Mouse (Mus musculus) hindbrain, postnatal 0 days (tissue): ENCODE results near the gene Eif4e2. TPM values are rescaled to one million over a fixed set of nuclear protein-coding genes. Genes with fewer than 3 reads are reported as not detected.
A peak's percentile ranks its signal among the peaks of the same experiment; 100 is the strongest.

Source experiments
- ATAC-seq: fragments of 200-750 bp; cut with Nextera tagmentation; 2 replicates; pipeline ENCODE4 v1.8.0; 2017; ENCODE audit warnings: mild to moderate bottlenecking, moderate TSS enrichment, moderate library complexity
- DNase-seq: peaks from one replicate; pipeline ENCODE4 v3.0.0-alpha.2; 2015; ENCODE audit warnings: low spot score
- H3K27ac ChIP-seq: fragments of 300-500 bp; sonication (generic); 2 replicates; pipeline ENCODE4 v1.5.1; 2014; ENCODE audit warnings: mild to moderate bottlenecking
- H3K27me3 ChIP-seq: fragments of 300-500 bp; sonication (generic); 2 replicates; pipeline ENCODE4 v1.6.1; 2014; ENCODE audit warnings: low read length, mixed read lengths; ENCODE audit not compliant: insufficient read depth
- H3K36me3 ChIP-seq: fragments of 300-500 bp; sonication (generic); 2 replicates; pipeline ENCODE4 v1.6.1; 2014; ENCODE audit warnings: low read length, mixed read lengths; ENCODE audit not compliant: insufficient read depth
- H3K4me1 ChIP-seq: fragments of 300-500 bp; sonication (generic); 2 replicates; pipeline ENCODE4 v1.6.1; 2014; ENCODE audit warnings: antibody characterized with exemption, low read length, mixed read lengths; ENCODE audit not compliant: insufficient read depth
- H3K4me2 ChIP-seq: fragments of 300-500 bp; sonication (generic); 2 replicates; pipeline ENCODE4 v1.6.1; 2014; ENCODE audit warnings: low read depth, mild to moderate bottlenecking, low read length, moderate library complexity, mixed read lengths
- H3K4me3 ChIP-seq: fragments of 300-500 bp; sonication (generic); 2 replicates; pipeline ENCODE4 v1.5.1; 2014; ENCODE audit warnings: low read length
- H3K9ac ChIP-seq: fragments of 300-500 bp; sonication (generic); replicated peaks from 2 replicates; pipeline ENCODE4 v1.6.1; 2014; ENCODE audit warnings: mild to moderate bottlenecking, low read length, moderate library complexity, mixed read lengths
- H3K9me3 ChIP-seq: fragments of 300-500 bp; sonication (generic); 2 replicates; pipeline ENCODE4 v1.6.1; 2016; ENCODE audit warnings: low read length, mixed read lengths
- CTCF ChIP-seq: IDR thresholded peaks from 2 replicates; pipeline ENCODE4 v1.5.1; 2016; ENCODE audit warnings: antibody characterized with exemption, control low read depth, low read depth
- WGBS: fragments of 180-500 bp; shearing (Covaris S2); extraction: QIAGEN DNeasy Blood & Tissue Kit; methylation state at CpG from one replicate; pipeline ENCODE4 v1.1.7; 2014; 5-methylcytosine and 5-hydroxymethylcytosine counted together
- polyA plus RNA-seq: library from polyadenylated mRNA; unstranded; fragments of >200 nt; fragmentation: Nextera tagmentation; extraction: Ambion mirVana; gene quantifications from 2 replicates; pipeline ENCODE4 v1.2.1, GENCODE M21; 2015
- total RNA-seq: library from RNA; depleted of rRNA; stranded (reverse); fragments of >200 nt; gene quantifications from 2 replicates; pipeline ENCODE4 v1.2.3, GENCODE M21; 2014

Eif4e2 gene
- total and polyA plus RNA-seq, 2 experiments from 2014 or later = 60.4 to 99.7 TPM

- Histone ChIP-seq H3K9ac (no peak overlapping the region), H3K4me2 (no peak overlapping the region), H3K9me3 (no peaks in the 10 kb centered on the region), H3K4me3 (no peak overlapping the region), H3K4me1 (peaks cover 12% of the 10 kb centered on the region; the same call in 1 of the 2 replicates), H3K36me3 (no peaks in the 10 kb centered on the region), H3K27me3 (peaks cover 22% of the 10 kb centered on the region), H3K27ac (no peak overlapping the region)
- WGBS = 36% methylated on average over 8 of the region's 8 CpGs
- ATAC-seq = no peak
- TF ChIP-seq CTCF = no peak
- DNase-seq = no peak
Measured at GRCm38 (mm10) chr1:87266296-87267090, 52.8 kb downstream of the Eif4e2 start.

DNA sequence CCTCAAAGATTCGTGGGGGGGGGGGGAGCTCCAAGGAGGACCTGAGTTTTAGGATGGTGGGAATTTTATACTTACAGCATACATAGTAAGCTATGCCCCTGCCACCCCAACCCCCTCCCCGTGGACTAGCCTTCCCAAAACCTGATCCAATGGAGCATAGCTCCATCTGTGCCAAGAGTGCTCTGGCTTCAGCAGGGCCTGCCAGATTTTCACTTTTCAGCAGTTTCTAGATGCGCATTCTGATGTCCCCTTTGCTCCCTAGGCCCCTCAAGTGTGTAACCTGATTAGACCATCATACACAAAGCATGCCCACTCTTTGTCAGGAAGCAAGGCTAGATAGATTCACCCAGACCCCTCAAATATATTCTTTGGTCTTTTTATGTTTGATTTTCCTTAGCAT, 56.5 kb downstream of the Eif4e2 start:
- Histone ChIP-seq H3K4me3 (no peak overlapping the region), H3K4me1 (peaks cover 9% of the 10 kb centered on the region; the same call in 1 of the 2 replicates), H3K4me2 (no peak overlapping the region), H3K27ac (peak overlapping the region; percentile 65; the same call in 1 of the 2 replicates), H3K9me3 (no peaks in the 10 kb centered on the region), H3K9ac (no peak overlapping the region), H3K36me3 (no peaks in the 10 kb centered on the region), H3K27me3 (peaks cover 13% of the 10 kb centered on the region)
- DNase-seq (peak; percentile 57), ATAC-seq (no peak)
- no peak for TF ChIP-seq CTCF
- WGBS = 25% methylated on average over 3 of the region's 3 CpGs

- no peak for TF ChIP-seq CTCF
- 19% methylated on average over 19 of the region's 20 CpGs for WGBS
- peak; percentile 18 for DNase-seq
- Histone ChIP-seq H3K4me3 (no peak overlapping the region), H3K9me3 (no peaks in the 10 kb centered on the region), H3K36me3 (no peaks in the 10 kb centered on the region), H3K27me3 (peaks cover 7% of the 10 kb centered on the region), H3K4me2 (no peak overlapping the region), H3K9ac (no peak overlapping the region), H3K4me1 (peaks cover 9% of the 10 kb centered on the region; the same call in 1 of the 2 replicates), H3K27ac (peak overlapping the region; percentile 65; the same call in 1 of the 2 replicates)
- ATAC-seq = no peak
Measured at GRCm38 (mm10) chr1:87270641-87271467, 57.1 kb downstream of the Eif4e2 start.

DNA sequence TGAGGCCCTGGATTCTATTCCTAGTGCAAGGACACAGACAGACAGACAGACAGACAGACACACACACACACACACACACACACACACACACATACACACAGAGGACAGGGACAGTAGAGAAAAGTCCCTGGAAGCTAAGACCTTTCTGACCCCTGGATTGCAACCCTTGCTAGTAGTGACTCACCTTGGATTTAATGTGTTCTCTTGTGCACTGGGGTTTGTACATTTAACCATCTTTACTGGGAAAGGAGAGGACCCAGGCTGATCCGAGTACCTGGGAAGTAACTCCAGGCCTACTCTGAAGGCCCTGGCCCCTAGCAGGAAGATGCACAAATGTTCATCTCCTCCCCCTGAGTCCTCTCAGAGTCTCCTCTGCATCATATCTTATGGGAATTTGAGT, 57.9 kb downstream of the Eif4e2 start:
- peaks cover 9% of the 10 kb centered on the region; the same call in 1 of the 2 replicates for H3K4me1 ChIP-seq
- H3K4me2 ChIP-seq = no peak overlapping the region
- TF ChIP-seq CTCF = no peak
- DNase-seq (no peak), ATAC-seq (no peak)
- H3K27ac ChIP-seq = no peak overlapping the region
- H3K4me3 ChIP-seq = no peak overlapping the region
- H3K36me3 ChIP-seq = no peaks in the 10 kb centered on the region
- peaks cover under 1% of the 10 kb centered on the region; the same call in 1 of the 2 replicates for H3K27me3 ChIP-seq
- H3K9me3 ChIP-seq = no peaks in the 10 kb centered on the region
- WGBS = 91% methylated on average over 1 of the region's 1 CpGs
- H3K9ac ChIP-seq = no peak overlapping the region

DNA sequence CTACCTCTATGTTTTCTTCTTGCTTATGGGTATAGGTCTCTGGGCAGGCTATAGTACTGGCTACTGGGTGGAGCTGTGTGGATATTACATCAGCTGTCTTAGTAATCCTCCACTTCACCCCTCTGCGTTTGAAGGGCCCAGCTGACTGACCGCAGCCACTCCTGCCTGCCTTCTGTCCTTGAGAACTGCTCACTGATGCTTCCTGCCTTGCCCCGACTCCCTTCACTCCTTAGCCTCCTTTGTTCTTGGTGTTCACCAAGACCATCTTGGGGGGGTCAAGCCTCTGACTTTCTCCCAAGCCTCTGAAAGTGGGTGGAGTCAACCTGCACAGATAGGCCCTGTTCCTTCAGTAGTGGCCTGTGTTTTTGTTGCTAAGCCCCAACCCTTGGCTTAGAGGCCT, 58.7 kb downstream of the Eif4e2 start:
- ATAC-seq = no peak
- no peak overlapping the region for H3K27ac ChIP-seq
- no peak overlapping the region for H3K4me3 ChIP-seq
- WGBS = 70% methylated on average over 3 of the region's 3 CpGs
- no peak for DNase-seq
- H3K4me2 ChIP-seq = no peak overlapping the region
- H3K27me3 ChIP-seq = no peaks in the 10 kb centered on the region
- H3K9ac ChIP-seq = no peak overlapping the region
- H3K36me3 ChIP-seq = no peaks in the 10 kb centered on the region
- H3K4me1 ChIP-seq = peaks cover 9% of the 10 kb centered on the region; the same call in 1 of the 2 replicates
- TF ChIP-seq CTCF = no peak
- no peaks in the 10 kb centered on the region for H3K9me3 ChIP-seq

- Histone ChIP-seq H3K9me3 (no peaks in the 10 kb centered on the region), H3K27me3 (no peaks in the 10 kb centered on the region), H3K4me3 (no peak overlapping the region), H3K9ac (no peak overlapping the region), H3K27ac (peak overlapping the region; percentile 76), H3K4me2 (no peak overlapping the region), H3K4me1 (peaks cover 9% of the 10 kb centered on the region; the same call in 1 of the 2 replicates), H3K36me3 (no peaks in the 10 kb centered on the region)
- TF ChIP-seq CTCF = no peak
- ATAC-seq (peak; percentile 85), DNase-seq (peak; percentile 78)
- 39% methylated on average over 3 of the region's 3 CpGs for WGBS
Measured at GRCm38 (mm10) chr1:87273514-87273942, 59.8 kb downstream of the Eif4e2 start.
